Mouse (Mus musculus): ENCODE results near the gene Gda.
A peak's percentile ranks its signal among the peaks of the same experiment; 100 is the strongest.

The Gda gene

GRCm38 (mm10) chr19:21441787-21442186 is 31.5 kb downstream of the Gda start:
- no peak for DNase-seq

- no peak for DNase-seq
Measured at GRCm38 (mm10) chr19:21440841-21441240, 32.4 kb downstream of the Gda start.

- DNase-seq: peak; percentile 3 to 4
Measured at GRCm38 (mm10) chr19:21439141-21439737, 34.0 kb downstream of the Gda start.

- no peak for DNase-seq
Measured at GRCm38 (mm10) chr19:21436566-21436965, 36.7 kb downstream of the Gda start.

GRCm38 (mm10) chr19:21433348-21433747 is 39.9 kb downstream of the Gda start:
- DNase-seq: no peak

- no peak for DNase-seq
Measured at GRCm38 (mm10) chr19:21432879-21433278, 40.4 kb downstream of the Gda start.

- no peak for DNase-seq
Measured at GRCm38 (mm10) chr19:21432286-21432685, 41.0 kb downstream of the Gda start.

GRCm38 (mm10) chr19:21425391-21425790 is 47.9 kb downstream of the Gda start:
- DNase-seq: no peak

GRCm38 (mm10) chr19:21423731-21424130 is 49.5 kb downstream of the Gda start:
- no peak for DNase-seq

- no peak for DNase-seq
Measured at GRCm38 (mm10) chr19:21418418-21418817, 54.8 kb downstream of the Gda start.

GRCm38 (mm10) chr19:21415377-21415776 is 57.9 kb downstream of the Gda start:
- DNase-seq: no peak

- DNase-seq: no peak
Measured at GRCm38 (mm10) chr19:21409178-21409577, 64.1 kb downstream of the Gda start.

GRCm38 (mm10) chr19:21407363-21407762 is 65.9 kb downstream of the Gda start:
- DNase-seq: no peak

GRCm38 (mm10) chr19:21397994-21398393 is 75.3 kb downstream of the Gda start:
- DNase-seq: peak; percentile 28 to 48

GRCm38 (mm10) chr19:21396364-21396763 is 76.9 kb downstream of the Gda start:
- DNase-seq: no peak

- no peak for DNase-seq
Measured at GRCm38 (mm10) chr19:21390904-21391303, 82.3 kb downstream of the Gda start.

- no peak for DNase-seq
Measured at GRCm38 (mm10) chr19:21386842-21387241, 86.4 kb downstream of the Gda start.

GRCm38 (mm10) chr19:21384231-21384630 is 89.0 kb downstream of the Gda start:
- no peak for DNase-seq

GRCm38 (mm10) chr19:21383491-21384226 is 89.6 kb downstream of the Gda start:
- DNase-seq: no peak

GRCm38 (mm10) chr19:21381696-21382095 is 91.5 kb downstream of the Gda start:
- DNase-seq: no peak

GRCm38 (mm10) chr19:21379195-21379594 is 94.0 kb downstream of the Gda start:
- DNase-seq: no peak

- no peak for DNase-seq
Measured at GRCm38 (mm10) chr19:21376445-21377218, 96.6 kb downstream of the Gda start.

GRCm38 (mm10) chr19:21373073-21373755 is 100.0 kb downstream of the Gda start:
- peak; percentile 65 to 76 for DNase-seq

Data from cerebellum, postnatal 10 days (tissue).